Mouse (Mus musculus): Measurements from ENCODE around the gene Hydin. TPM values are rescaled to one million over a fixed set of nuclear protein-coding genes. Genes with fewer than 3 reads are reported as not detected.

Gene Hydin
- polyA plus RNA-seq, 1 experiment from 2014 or later: 0.32 TPM

GRCm38 (mm10) chr8:110431340-110431739 lies 164.6 kb downstream of the Hydin start:
- Histone ChIP-seq H3K4me1 (ENCODE audit: control insufficient read depth, insufficient read depth, low read length) (no peaks in the 10 kb centered on the region), H3K4me2 (ENCODE audit: low read depth, low read length) (no peak overlapping the region), H3K27me3 (replicated peaks; ENCODE audit: control insufficient read depth, insufficient read depth, low read length) (no peaks in the 10 kb centered on the region), H3K9me3 (ENCODE audit: control insufficient read depth, low read length) (no peaks in the 10 kb centered on the region), H3K27ac (replicated peaks; ENCODE audit: low read depth, low read length) (no peak overlapping the region), H3K4me3 (ENCODE audit: low read depth, low read length) (no peak overlapping the region), H3K9ac (ENCODE audit: low read depth, low read length) (no peak overlapping the region), H3K36me3 (ENCODE audit: control insufficient read depth, insufficient read depth, low read length) (no peaks in the 10 kb centered on the region)
- DNase-seq (ENCODE audit: low spot score) (no peak), ATAC-seq (ENCODE audit: low read depth) (no peak)
- 88% methylated on average over 3 of the region's 3 CpGs for WGBS

- Histone ChIP-seq H3K27me3 (replicated peaks; ENCODE audit: control insufficient read depth, insufficient read depth, low read length) (no peaks in the 10 kb centered on the region), H3K9ac (ENCODE audit: low read depth, low read length) (no peak overlapping the region), H3K4me3 (ENCODE audit: low read depth, low read length) (no peak overlapping the region), H3K27ac (replicated peaks; ENCODE audit: low read depth, low read length) (no peak overlapping the region), H3K4me2 (ENCODE audit: low read depth, low read length) (no peak overlapping the region), H3K9me3 (ENCODE audit: control insufficient read depth, low read length) (no peaks in the 10 kb centered on the region), H3K4me1 (ENCODE audit: control insufficient read depth, insufficient read depth, low read length) (no peaks in the 10 kb centered on the region), H3K36me3 (ENCODE audit: control insufficient read depth, insufficient read depth, low read length) (no peaks in the 10 kb centered on the region)
- WGBS: 83% methylated on average over 4 of the region's 4 CpGs
- DNase-seq (ENCODE audit: low spot score) (no peak), ATAC-seq (ENCODE audit: low read depth) (no peak)
Measured at GRCm38 (mm10) chr8:110440528-110440927, 173.8 kb downstream of the Hydin start.

DNA sequence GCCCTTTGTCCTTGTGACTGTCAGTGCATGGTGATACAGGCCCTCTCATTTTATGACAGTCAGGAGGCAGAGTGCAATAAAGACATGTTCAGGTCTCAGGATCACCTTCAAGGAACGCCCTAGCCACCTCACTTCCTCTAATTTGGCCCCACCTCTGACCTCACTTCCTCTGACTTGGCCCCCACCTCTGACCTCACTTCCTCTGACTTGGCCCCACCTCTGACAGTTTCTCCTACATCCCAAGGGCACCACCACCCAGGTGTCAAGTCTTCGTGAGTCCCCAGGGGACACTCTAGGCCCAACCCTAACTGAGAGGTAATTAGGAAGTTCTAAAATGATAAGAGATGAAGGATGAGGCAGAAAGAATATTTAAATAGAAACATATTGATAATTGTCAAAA lies 177.5 kb downstream of the Hydin start:
- H3K9me3 ChIP-seq (ENCODE audit: control insufficient read depth, low read length): no peaks in the 10 kb centered on the region
- no peaks in the 10 kb centered on the region for H3K4me1 ChIP-seq (ENCODE audit: control insufficient read depth, insufficient read depth, low read length)
- H3K27me3 ChIP-seq (replicated peaks; ENCODE audit: control insufficient read depth, insufficient read depth, low read length): no peaks in the 10 kb centered on the region
- H3K4me2 ChIP-seq (ENCODE audit: low read depth, low read length): no peak overlapping the region
- H3K4me3 ChIP-seq (ENCODE audit: low read depth, low read length): no peak overlapping the region
- WGBS: 65% methylated on average over 2 of the region's 2 CpGs
- no peak overlapping the region for H3K27ac ChIP-seq (replicated peaks; ENCODE audit: low read depth, low read length)
- H3K36me3 ChIP-seq (ENCODE audit: control insufficient read depth, insufficient read depth, low read length): no peaks in the 10 kb centered on the region
- DNase-seq (ENCODE audit: low spot score): no peak
- H3K9ac ChIP-seq (ENCODE audit: low read depth, low read length): no peak overlapping the region
- no peak for ATAC-seq (ENCODE audit: low read depth)

DNA sequence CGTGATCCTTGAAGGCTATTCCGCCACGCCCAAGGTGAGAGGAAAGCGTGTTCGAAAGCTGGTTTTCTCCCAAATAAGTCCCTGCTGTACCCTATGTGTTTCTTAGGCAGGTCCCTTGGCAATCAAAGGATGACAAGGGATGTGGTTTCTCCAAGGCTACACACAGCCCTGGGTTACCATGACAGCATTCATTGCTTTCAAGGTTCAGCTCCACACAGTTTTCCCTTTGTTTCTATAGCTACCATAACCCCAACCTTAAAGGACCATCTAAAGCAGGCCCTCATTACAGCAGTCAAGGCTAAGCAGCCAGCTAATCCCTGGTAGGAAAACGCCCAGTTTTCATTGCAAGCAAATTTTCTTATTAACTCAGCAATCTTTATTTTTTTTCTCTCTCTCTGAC lies 183.7 kb downstream of the Hydin start:
- no peak overlapping the region for H3K4me2 ChIP-seq (ENCODE audit: low read depth, low read length)
- H3K4me3 ChIP-seq (ENCODE audit: low read depth, low read length): no peak overlapping the region
- H3K27ac ChIP-seq (replicated peaks; ENCODE audit: low read depth, low read length): no peak overlapping the region
- H3K4me1 ChIP-seq (ENCODE audit: control insufficient read depth, insufficient read depth, low read length): no peaks in the 10 kb centered on the region
- WGBS: 91% methylated on average over 6 of the region's 6 CpGs
- no peaks in the 10 kb centered on the region for H3K9me3 ChIP-seq (ENCODE audit: control insufficient read depth, low read length)
- ATAC-seq (ENCODE audit: low read depth): no peak
- H3K9ac ChIP-seq (ENCODE audit: low read depth, low read length): no peak overlapping the region
- no peak for DNase-seq (ENCODE audit: low spot score)
- H3K27me3 ChIP-seq (replicated peaks; ENCODE audit: control insufficient read depth, insufficient read depth, low read length): no peaks in the 10 kb centered on the region
- no peaks in the 10 kb centered on the region for H3K36me3 ChIP-seq (ENCODE audit: control insufficient read depth, insufficient read depth, low read length)

DNA sequence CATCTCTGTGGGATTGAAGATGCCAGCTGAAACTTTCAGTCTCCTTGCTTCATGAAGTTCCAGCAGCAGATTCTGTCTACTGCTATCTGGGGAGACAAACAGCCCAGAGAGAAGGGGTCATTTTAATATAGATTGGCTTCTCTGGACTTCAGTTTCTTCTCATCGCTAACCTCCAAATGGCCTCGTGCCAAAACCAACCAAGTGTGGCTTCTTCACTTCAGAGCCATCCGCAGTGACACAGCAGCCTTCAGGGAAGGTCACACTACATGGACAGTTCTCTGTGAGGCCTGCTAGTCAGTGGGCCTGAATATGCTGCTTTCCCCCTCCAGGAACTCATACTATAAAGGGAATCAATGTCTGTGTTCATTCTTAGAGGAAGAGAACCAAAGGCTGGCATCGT lies 187.7 kb downstream of the Hydin start:
- H3K4me2 ChIP-seq (ENCODE audit: low read depth, low read length): no peak overlapping the region
- no peaks in the 10 kb centered on the region for H3K27me3 ChIP-seq (replicated peaks; ENCODE audit: control insufficient read depth, insufficient read depth, low read length)
- WGBS: 87% methylated on average over 4 of the region's 4 CpGs
- DNase-seq (ENCODE audit: low spot score) (no peak), ATAC-seq (ENCODE audit: low read depth) (no peak)
- H3K9me3 ChIP-seq (ENCODE audit: control insufficient read depth, low read length): no peaks in the 10 kb centered on the region
- no peak overlapping the region for H3K9ac ChIP-seq (ENCODE audit: low read depth, low read length)
- no peaks in the 10 kb centered on the region for H3K4me1 ChIP-seq (ENCODE audit: control insufficient read depth, insufficient read depth, low read length)
- H3K4me3 ChIP-seq (ENCODE audit: low read depth, low read length): no peak overlapping the region
- H3K27ac ChIP-seq (replicated peaks; ENCODE audit: low read depth, low read length): no peak overlapping the region
- no peaks in the 10 kb centered on the region for H3K36me3 ChIP-seq (ENCODE audit: control insufficient read depth, insufficient read depth, low read length)

GRCm38 (mm10) chr8:110457424-110457823 lies 190.6 kb downstream of the Hydin start:
- Histone ChIP-seq H3K9me3 (ENCODE audit: control insufficient read depth, low read length) (no peaks in the 10 kb centered on the region), H3K36me3 (ENCODE audit: control insufficient read depth, insufficient read depth, low read length) (no peaks in the 10 kb centered on the region), H3K4me2 (ENCODE audit: low read depth, low read length) (no peak overlapping the region), H3K27me3 (replicated peaks; ENCODE audit: control insufficient read depth, insufficient read depth, low read length) (no peaks in the 10 kb centered on the region), H3K4me3 (ENCODE audit: low read depth, low read length) (no peak overlapping the region), H3K4me1 (ENCODE audit: control insufficient read depth, insufficient read depth, low read length) (no peaks in the 10 kb centered on the region), H3K9ac (ENCODE audit: low read depth, low read length) (no peak overlapping the region), H3K27ac (replicated peaks; ENCODE audit: low read depth, low read length) (no peak overlapping the region)
- DNase-seq (ENCODE audit: low spot score) (no peak), ATAC-seq (ENCODE audit: low read depth) (no peak)
- WGBS: 78% methylated on average over 4 of the region's 4 CpGs

DNA sequence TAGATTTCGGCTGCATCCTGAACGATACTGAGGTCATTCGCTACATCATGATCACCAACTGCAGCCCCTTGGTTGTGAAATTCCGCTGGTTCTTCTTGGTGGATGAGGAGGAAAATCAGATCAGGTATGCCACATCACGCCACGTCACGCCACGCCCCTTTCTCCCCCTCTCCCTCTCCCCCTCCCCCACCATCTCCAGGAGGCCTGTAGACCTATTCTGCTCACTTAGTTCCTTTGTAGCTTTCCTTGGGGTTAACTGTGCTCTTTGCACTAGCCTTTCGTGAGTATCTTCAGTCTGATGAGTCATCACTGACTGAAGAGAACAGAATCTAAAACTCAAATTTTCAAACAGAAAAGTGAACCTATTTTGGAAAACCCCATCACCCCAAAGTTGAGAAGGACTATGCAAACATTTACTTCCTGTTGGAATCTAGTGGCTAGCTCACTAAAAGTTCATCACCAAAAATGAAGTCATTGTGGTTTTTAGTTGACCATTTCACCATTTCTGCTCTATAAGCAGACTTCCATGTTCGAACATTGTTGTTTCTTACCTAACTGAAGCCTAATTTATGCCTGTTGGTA lies 195.9 kb downstream of the Hydin start:
- H3K36me3 ChIP-seq (ENCODE audit: control insufficient read depth, insufficient read depth, low read length): no peaks in the 10 kb centered on the region
- H3K9ac ChIP-seq (ENCODE audit: low read depth, low read length): no peak overlapping the region
- H3K9me3 ChIP-seq (ENCODE audit: control insufficient read depth, low read length): no peaks in the 10 kb centered on the region
- no peak overlapping the region for H3K27ac ChIP-seq (replicated peaks; ENCODE audit: low read depth, low read length)
- ATAC-seq (ENCODE audit: low read depth): no peak
- no peak overlapping the region for H3K4me2 ChIP-seq (ENCODE audit: low read depth, low read length)
- WGBS: 92% methylated on average over 10 of the region's 10 CpGs
- H3K27me3 ChIP-seq (replicated peaks; ENCODE audit: control insufficient read depth, insufficient read depth, low read length): no peaks in the 10 kb centered on the region
- no peak overlapping the region for H3K4me3 ChIP-seq (ENCODE audit: low read depth, low read length)
- DNase-seq (ENCODE audit: low spot score): no peak
- H3K4me1 ChIP-seq (ENCODE audit: control insufficient read depth, insufficient read depth, low read length): no peaks in the 10 kb centered on the region

- 81% methylated on average over 10 of the region's 10 CpGs for WGBS
- H3K27ac ChIP-seq (replicated peaks; ENCODE audit: low read depth, low read length): no peak overlapping the region
- no peak overlapping the region for H3K4me3 ChIP-seq (ENCODE audit: low read depth, low read length)
- H3K4me1 ChIP-seq (ENCODE audit: control insufficient read depth, insufficient read depth, low read length): no peaks in the 10 kb centered on the region
- DNase-seq (ENCODE audit: low spot score) (no peak), ATAC-seq (ENCODE audit: low read depth) (no peak)
- H3K27me3 ChIP-seq (replicated peaks; ENCODE audit: control insufficient read depth, insufficient read depth, low read length): no peaks in the 10 kb centered on the region
- H3K4me2 ChIP-seq (ENCODE audit: low read depth, low read length): no peak overlapping the region
- H3K9me3 ChIP-seq (ENCODE audit: control insufficient read depth, low read length): no peaks in the 10 kb centered on the region
- no peaks in the 10 kb centered on the region for H3K36me3 ChIP-seq (ENCODE audit: control insufficient read depth, insufficient read depth, low read length)
- no peak overlapping the region for H3K9ac ChIP-seq (ENCODE audit: low read depth, low read length)
Measured at GRCm38 (mm10) chr8:110463773-110464460, 197.1 kb downstream of the Hydin start.

DNA sequence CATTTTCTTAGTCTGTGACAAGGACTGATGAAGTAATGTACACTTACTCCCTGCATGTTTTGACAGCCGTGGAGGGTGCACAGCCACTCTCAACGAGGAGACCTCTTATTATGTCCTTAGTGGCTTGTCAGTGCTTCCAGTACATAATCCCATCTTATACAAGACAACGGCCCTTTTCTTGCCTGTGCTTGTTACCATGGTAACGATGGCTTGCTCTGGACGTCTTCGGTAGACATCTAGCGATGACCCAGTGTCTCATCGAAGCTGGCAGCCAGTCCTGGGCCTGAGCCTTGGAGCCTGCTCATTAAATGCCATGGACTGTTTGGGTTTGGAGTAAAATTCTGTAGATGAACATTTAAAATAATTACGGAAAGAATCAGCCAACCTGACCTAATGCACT lies 198.8 kb downstream of the Hydin start:
- no peak overlapping the region for H3K9ac ChIP-seq (ENCODE audit: low read depth, low read length)
- H3K36me3 ChIP-seq (ENCODE audit: control insufficient read depth, insufficient read depth, low read length): no peaks in the 10 kb centered on the region
- DNase-seq (ENCODE audit: low spot score): peak; percentile 27
- H3K4me2 ChIP-seq (ENCODE audit: low read depth, low read length): no peak overlapping the region
- H3K4me1 ChIP-seq (ENCODE audit: control insufficient read depth, insufficient read depth, low read length): no peaks in the 10 kb centered on the region
- no peak; the same call in 1 of the 2 replicates for ATAC-seq (ENCODE audit: low read depth)
- WGBS: 73% methylated on average over 9 of the region's 9 CpGs
- H3K4me3 ChIP-seq (ENCODE audit: low read depth, low read length): no peak overlapping the region
- H3K9me3 ChIP-seq (ENCODE audit: control insufficient read depth, low read length): no peaks in the 10 kb centered on the region
- H3K27ac ChIP-seq (replicated peaks; ENCODE audit: low read depth, low read length): no peak overlapping the region
- no peaks in the 10 kb centered on the region for H3K27me3 ChIP-seq (replicated peaks; ENCODE audit: control insufficient read depth, insufficient read depth, low read length)
